Mouse (Mus musculus) erythroblast, embryonic 14.5 days (primary cell): Measurements from ENCODE around the gene Gtf2i.

Experiments
- GATA1 ChIP-seq: IDR thresholded peaks from 2 replicates; pipeline ENCODE4 v1.6.1; 2012; ENCODE audit warnings: low read length, inconsistent platforms, mixed read lengths
- TAL1 ChIP-seq: IDR thresholded peaks from 3 replicates; pipeline ENCODE4 v1.6.1; 2012; ENCODE audit warnings: low read length, inconsistent platforms, mixed read lengths

DNA sequence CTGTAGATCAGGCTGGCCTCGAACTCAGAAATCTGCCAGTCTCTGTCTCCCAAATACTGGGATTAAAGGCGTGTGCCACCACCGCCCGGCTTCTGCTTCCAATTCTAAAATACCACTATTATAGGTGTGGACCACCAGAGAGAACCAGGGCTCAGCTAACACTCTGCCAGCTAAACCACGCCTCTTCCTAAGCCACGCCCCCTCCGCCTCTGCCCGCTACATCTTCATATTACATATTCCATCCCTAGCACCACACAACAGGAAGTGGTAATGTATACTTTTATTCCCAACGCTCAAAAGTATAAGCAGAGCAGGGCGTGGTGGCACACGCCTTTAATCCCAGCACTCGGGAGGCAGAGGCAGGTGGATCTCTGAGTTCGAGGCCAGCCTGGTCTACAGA is 8.8 kb upstream of the Gtf2i start:
- TF ChIP-seq TAL1 (no peak), GATA1 (no peak)
